Mouse (Mus musculus): ENCODE data around the gene Nfia. TPM values are rescaled to one million over a fixed set of nuclear protein-coding genes. Genes with fewer than 3 reads are reported as not detected.

The Nfia gene
- polyA plus RNA-seq, 1 experiment = not detected

GRCm38 (mm10) chr4:97868938-97869440, 96.5 kb downstream of the Nfia start:
- peak overlapping the region; percentile 49 for H3K4me3 ChIP-seq (ENCODE audit: insufficient read depth, low read depth, low read length)
- peak; percentile 66; the same call in 1 of the 2 replicates for TF ChIP-seq POLR2A (IDR thresholded peaks at IDR 0.05; ENCODE audit: insufficient read depth, low read depth, low read length)
- no peak for TF ChIP-seq CTCF (IDR thresholded peaks at IDR 0.05; ENCODE audit: insufficient read depth, low read depth, low read length)
- 4% methylated on average over 27 of the region's 27 CpGs for WGBS
- peak overlapping the region; percentile 86 for H3K27ac ChIP-seq (ENCODE audit: insufficient read depth, low read depth, low read length)
- no peaks in the 10 kb centered on the region for H3K4me1 ChIP-seq (ENCODE audit: control insufficient read depth, insufficient read depth, low read length)

- TF ChIP-seq CTCF (IDR thresholded peaks at IDR 0.05; ENCODE audit: insufficient read depth, low read depth, low read length) = no peak
- TF ChIP-seq POLR2A (IDR thresholded peaks at IDR 0.05; ENCODE audit: insufficient read depth, low read depth, low read length) = no peak
- H3K4me3 ChIP-seq (ENCODE audit: insufficient read depth, low read depth, low read length) = peak overlapping the region; percentile 49
- 8% methylated on average over 7 of the region's 7 CpGs for WGBS
- no peaks in the 10 kb centered on the region for H3K4me1 ChIP-seq (ENCODE audit: control insufficient read depth, insufficient read depth, low read length)
- H3K27ac ChIP-seq (ENCODE audit: insufficient read depth, low read depth, low read length) = peak overlapping the region; percentile 85; the same call in 1 of the 2 replicates
These were observed 96.9 kb downstream of the Nfia start for GRCm38 (mm10) chr4:97869451-97869850.

GRCm38 (mm10) chr4:97871770-97872439, 99.4 kb downstream of the Nfia start:
- no peaks in the 10 kb centered on the region for H3K4me1 ChIP-seq (ENCODE audit: control insufficient read depth, insufficient read depth, low read length)
- TF ChIP-seq POLR2A (IDR thresholded peaks at IDR 0.05; ENCODE audit: insufficient read depth, low read depth, low read length) (no peak), CTCF (IDR thresholded peaks at IDR 0.05; ENCODE audit: insufficient read depth, low read depth, low read length) (no peak)
- H3K27ac ChIP-seq (ENCODE audit: insufficient read depth, low read depth, low read length) = peak overlapping the region; percentile 71
- WGBS = 46% methylated on average over 9 of the region's 9 CpGs
- H3K4me3 ChIP-seq (ENCODE audit: insufficient read depth, low read depth, low read length) = no peak overlapping the region

- 73% methylated on average over 3 of the region's 3 CpGs for WGBS
- H3K4me1 ChIP-seq (ENCODE audit: control insufficient read depth, insufficient read depth, low read length) = no peaks in the 10 kb centered on the region
- TF ChIP-seq CTCF (IDR thresholded peaks at IDR 0.05; ENCODE audit: insufficient read depth, low read depth, low read length) (no peak), POLR2A (IDR thresholded peaks at IDR 0.05; ENCODE audit: insufficient read depth, low read depth, low read length) (no peak)
- H3K4me3 ChIP-seq (ENCODE audit: insufficient read depth, low read depth, low read length) = no peak overlapping the region
- no peak overlapping the region for H3K27ac ChIP-seq (ENCODE audit: insufficient read depth, low read depth, low read length)
These were observed 102.4 kb downstream of the Nfia start for GRCm38 (mm10) chr4:97874916-97875315.

GRCm38 (mm10) chr4:97875901-97876300, 103.4 kb downstream of the Nfia start:
- Histone ChIP-seq H3K4me1 (ENCODE audit: control insufficient read depth, insufficient read depth, low read length) (no peaks in the 10 kb centered on the region), H3K27ac (ENCODE audit: insufficient read depth, low read depth, low read length) (no peak overlapping the region), H3K4me3 (ENCODE audit: insufficient read depth, low read depth, low read length) (no peak overlapping the region)
- WGBS = 51% methylated on average over 3 of the region's 3 CpGs
- TF ChIP-seq POLR2A (IDR thresholded peaks at IDR 0.05; ENCODE audit: insufficient read depth, low read depth, low read length) (no peak), CTCF (IDR thresholded peaks at IDR 0.05; ENCODE audit: insufficient read depth, low read depth, low read length) (no peak)

- TF ChIP-seq CTCF (IDR thresholded peaks at IDR 0.05; ENCODE audit: insufficient read depth, low read depth, low read length) (no peak), POLR2A (IDR thresholded peaks at IDR 0.05; ENCODE audit: insufficient read depth, low read depth, low read length) (no peak)
- H3K4me3 ChIP-seq (ENCODE audit: insufficient read depth, low read depth, low read length) = no peak overlapping the region
- WGBS = 73% methylated on average over 7 of the region's 7 CpGs
- no peak overlapping the region for H3K27ac ChIP-seq (ENCODE audit: insufficient read depth, low read depth, low read length)
- H3K4me1 ChIP-seq (ENCODE audit: control insufficient read depth, insufficient read depth, low read length) = no peaks in the 10 kb centered on the region
These were observed 107.2 kb downstream of the Nfia start for GRCm38 (mm10) chr4:97879696-97880095.

- H3K4me1 ChIP-seq (ENCODE audit: control insufficient read depth, insufficient read depth, low read length) = no peaks in the 10 kb centered on the region
- no peak overlapping the region for H3K27ac ChIP-seq (ENCODE audit: insufficient read depth, low read depth, low read length)
- WGBS = 89% methylated on average over 9 of the region's 9 CpGs
- H3K4me3 ChIP-seq (ENCODE audit: insufficient read depth, low read depth, low read length) = no peak overlapping the region
- no peak for TF ChIP-seq CTCF (IDR thresholded peaks at IDR 0.05; ENCODE audit: insufficient read depth, low read depth, low read length)
These were observed 107.9 kb downstream of the Nfia start for GRCm38 (mm10) chr4:97880120-97881055.

- H3K4me1 ChIP-seq (ENCODE audit: control insufficient read depth, insufficient read depth, low read length) = no peaks in the 10 kb centered on the region
- H3K4me3 ChIP-seq (ENCODE audit: insufficient read depth, low read depth, low read length) = no peak overlapping the region
- 93% methylated on average over 5 of the region's 5 CpGs for WGBS
- TF ChIP-seq CTCF (IDR thresholded peaks at IDR 0.05; ENCODE audit: insufficient read depth, low read depth, low read length) (no peak), POLR2A (IDR thresholded peaks at IDR 0.05; ENCODE audit: insufficient read depth, low read depth, low read length) (no peak)
- H3K27ac ChIP-seq (ENCODE audit: insufficient read depth, low read depth, low read length) = no peak overlapping the region
These were observed 113.0 kb downstream of the Nfia start for GRCm38 (mm10) chr4:97885574-97885973.

- WGBS = 91% methylated on average over 5 of the region's 5 CpGs
- TF ChIP-seq POLR2A (IDR thresholded peaks at IDR 0.05; ENCODE audit: insufficient read depth, low read depth, low read length) = no peak
- no peak for TF ChIP-seq CTCF (IDR thresholded peaks at IDR 0.05; ENCODE audit: insufficient read depth, low read depth, low read length)
- H3K27ac ChIP-seq (ENCODE audit: insufficient read depth, low read depth, low read length) = no peak overlapping the region
- no peaks in the 10 kb centered on the region for H3K4me1 ChIP-seq (ENCODE audit: control insufficient read depth, insufficient read depth, low read length)
- H3K4me3 ChIP-seq (ENCODE audit: insufficient read depth, low read depth, low read length) = no peak overlapping the region
These were observed 113.7 kb downstream of the Nfia start for GRCm38 (mm10) chr4:97886220-97886619.
